Mouse (Mus musculus) midbrain, embryonic 15.5 days (tissue): ENCODE data around the gene Aicda. TPM values are rescaled to one million over a fixed set of nuclear protein-coding genes. Genes with fewer than 3 reads are reported as not detected.

ENCODE experiments used
- ATAC-seq: fragments of 200-750 bp; cut with Nextera tagmentation; replicated peaks from 2 replicates; pipeline ENCODE4 v1.8.0; 2017; ENCODE audit warnings: moderate TSS enrichment
- H3K27ac ChIP-seq: fragments of 300-500 bp; sonication (generic); 2 replicates; pipeline ENCODE4 v1.5.1; 2015; ENCODE audit warnings: mild to moderate bottlenecking, inconsistent platforms
- H3K27me3 ChIP-seq: fragments of 300-500 bp; sonication (generic); replicated peaks from 2 replicates; pipeline ENCODE4 v1.6.1; 2015; ENCODE audit warnings: inconsistent platforms
- H3K36me3 ChIP-seq: fragments of 300-500 bp; sonication (generic); replicated peaks from 2 replicates; pipeline ENCODE4 v1.6.1; 2015; ENCODE audit warnings: inconsistent platforms
- H3K4me1 ChIP-seq: fragments of 300-500 bp; sonication (generic); 2 replicates; pipeline ENCODE4 v1.6.1; 2015; ENCODE audit warnings: inconsistent platforms
- H3K4me2 ChIP-seq: fragments of 300-500 bp; sonication (generic); 2 replicates; pipeline ENCODE4 v1.6.1; 2015; ENCODE audit warnings: inconsistent platforms, mild to moderate bottlenecking, moderate library complexity
- H3K4me3 ChIP-seq: fragments of 300-500 bp; sonication (generic); 2 replicates; pipeline ENCODE4 v1.5.1; 2015; ENCODE audit warnings: mild to moderate bottlenecking, inconsistent platforms
- H3K9ac ChIP-seq: fragments of 300-500 bp; sonication (generic); 2 replicates; pipeline ENCODE4 v1.6.1; 2015; ENCODE audit warnings: mild to moderate bottlenecking, inconsistent platforms
- H3K9me3 ChIP-seq: fragments of 300-500 bp; sonication (generic); 2 replicates; pipeline ENCODE4 v1.6.1; 2016; ENCODE audit warnings: inconsistent platforms
- WGBS: fragments of 180-500 bp; shearing (Covaris S2); methylation state at CpG from one replicate; pipeline ENCODE4 v1.1.7; 2015; ENCODE audit warnings: mixed read lengths; 5-methylcytosine and 5-hydroxymethylcytosine counted together
- polyA plus RNA-seq: library from polyadenylated mRNA; unstranded; fragments of >200 nt; fragmentation: Nextera tagmentation; extraction: Ambion mirVana; gene quantifications from 2 replicates; pipeline ENCODE4 v1.2.1, GENCODE M21; 2015

The Aicda gene
- polyA plus RNA-seq, 1 experiment from 2014 or later = 0.56 TPM

GRCm38 (mm10) chr6:122606661-122607060, 53.1 kb downstream of the Aicda start:
- H3K4me3 ChIP-seq = no peak overlapping the region
- H3K4me2 ChIP-seq = no peak overlapping the region
- no peaks in the 10 kb centered on the region for H3K9me3 ChIP-seq
- 96% methylated on average over 11 of the region's 11 CpGs for WGBS
- H3K4me1 ChIP-seq = 0 out of 2 replicates have a peak, but pooled peaks cover 6% of the 10 kb centered on the region
- ATAC-seq = no peak
- no peak overlapping the region for H3K9ac ChIP-seq
- no peak overlapping the region for H3K27ac ChIP-seq
- H3K27me3 ChIP-seq = no peaks in the 10 kb centered on the region
- H3K36me3 ChIP-seq = no peaks in the 10 kb centered on the region

- no peak for ATAC-seq
- H3K4me3 ChIP-seq = no peak overlapping the region
- no peaks in the 10 kb centered on the region for H3K4me1 ChIP-seq
- no peak overlapping the region for H3K4me2 ChIP-seq
- H3K27ac ChIP-seq = no peak overlapping the region
- no peaks in the 10 kb centered on the region for H3K36me3 ChIP-seq
- no peaks in the 10 kb centered on the region for H3K27me3 ChIP-seq
- H3K9ac ChIP-seq = no peak overlapping the region
- WGBS = 95% methylated on average over 12 of the region's 12 CpGs
- H3K9me3 ChIP-seq = no peaks in the 10 kb centered on the region
Measured at GRCm38 (mm10) chr6:122607700-122608099, 54.1 kb downstream of the Aicda start.

- Histone ChIP-seq H3K36me3 (no peaks in the 10 kb centered on the region), H3K4me1 (no peaks in the 10 kb centered on the region), H3K27ac (no peak overlapping the region), H3K9me3 (no peaks in the 10 kb centered on the region), H3K27me3 (no peaks in the 10 kb centered on the region), H3K4me2 (no peak overlapping the region), H3K4me3 (no peak overlapping the region), H3K9ac (no peak overlapping the region)
- WGBS = 73% methylated on average over 10 of the region's 10 CpGs
- ATAC-seq = no peak
Measured at GRCm38 (mm10) chr6:122608434-122609376, 55.1 kb downstream of the Aicda start.

- no peak for ATAC-seq
- no peaks in the 10 kb centered on the region for H3K27me3 ChIP-seq
- H3K4me3 ChIP-seq = no peak overlapping the region
- H3K27ac ChIP-seq = no peak overlapping the region
- H3K4me1 ChIP-seq = no peaks in the 10 kb centered on the region
- H3K36me3 ChIP-seq = no peaks in the 10 kb centered on the region
- no peak overlapping the region for H3K4me2 ChIP-seq
- H3K9ac ChIP-seq = no peak overlapping the region
- H3K9me3 ChIP-seq = no peaks in the 10 kb centered on the region
- WGBS = 68% methylated on average over 9 of the region's 9 CpGs
Measured at GRCm38 (mm10) chr6:122609377-122609728, 55.8 kb downstream of the Aicda start.

- Histone ChIP-seq H3K27me3 (no peaks in the 10 kb centered on the region), H3K4me1 (no peaks in the 10 kb centered on the region), H3K9ac (no peak within 1 kb of the TSS), H3K9me3 (no peaks in the 10 kb centered on the region), H3K36me3 (no peaks in the 10 kb centered on the region), H3K27ac (no peak within 1 kb of the TSS), H3K4me3 (no peak within 1 kb of the TSS), H3K4me2 (no peak within 1 kb of the TSS)
- 63% methylated on average over 14 of the region's 14 CpGs for WGBS
- no peak for ATAC-seq
Measured at GRCm38 (mm10) chr6:122609771-122610170, 56.2 kb downstream of the Aicda start, which contains the start of gene Gdf3. Gdf3 (minus strand) TSS chr6:122610087.

- Histone ChIP-seq H3K27me3 (no peaks in the 10 kb centered on the region), H3K9me3 (no peaks in the 10 kb centered on the region), H3K4me2 (no peak overlapping the region), H3K4me1 (no peaks in the 10 kb centered on the region), H3K4me3 (no peak overlapping the region), H3K9ac (no peak overlapping the region), H3K36me3 (no peaks in the 10 kb centered on the region), H3K27ac (no peak overlapping the region)
- 80% methylated on average over 4 of the region's 4 CpGs for WGBS
- no peak for ATAC-seq
Measured at GRCm38 (mm10) chr6:122612426-122612825, 58.8 kb downstream of the Aicda start.

Other genes with a start within 250 kb of the Aicda start
- gene M6pr, start 245.1 kb upstream of the Aicda start, polyA plus RNA-seq = 49.6 and 53.4 TPM in 2 replicates
- 36.1 and 38.6 TPM in 2 replicates for gene Phc1, start 213.2 kb upstream of the Aicda start, polyA plus RNA-seq
- gene Rimklb, start 55.0 kb upstream of the Aicda start, polyA plus RNA-seq = 120 and 121 TPM in 2 replicates
- gene Mfap5, start 48.0 kb upstream of the Aicda start, polyA plus RNA-seq = 2.3 and 3.7 TPM in 2 replicates
- gene Apobec1, start 48.6 kb downstream of the Aicda start, polyA plus RNA-seq = 1.5 and 2.2 TPM in 2 replicates
- not detected in 2 replicates for gene Gdf3, start 56.3 kb downstream of the Aicda start, polyA plus RNA-seq
- gene Dppa3, start 72.6 kb downstream of the Aicda start, polyA plus RNA-seq = not detected in 2 replicates
- 0.13 and 0.28 TPM in 2 replicates for gene Nanog, start 153.7 kb downstream of the Aicda start, polyA plus RNA-seq
- 34.6 and 36.8 TPM in 2 replicates for gene Slc2a3, start 247.8 kb downstream of the Aicda start, polyA plus RNA-seq